Mouse (Mus musculus) liver, adult 2 months (tissue): ENCODE measurements around the gene Grin2c.

Experiments
- CTCF ChIP-seq: fragments of 200-500 bp; IDR thresholded peaks from 2 replicates; pipeline ENCODE4 v1.5.1; 2011; ENCODE audit warnings: low read depth, low read length, control low read depth
- POLR2A ChIP-seq: fragments of 200-500 bp; IDR thresholded peaks from 2 replicates; pipeline ENCODE4 v1.6.1; 2011; ENCODE audit warnings: low read length, control low read depth; ENCODE audit not compliant: insufficient read depth; ENCODE audit errors: extremely low read depth

- no peak for TF ChIP-seq POLR2A
- peak; percentile 72 for TF ChIP-seq CTCF
Observed at GRCm38 (mm10) chr11:115264862-115265668, 2.0 kb downstream of the Grin2c start.
